Comparison of ENCODE assay signal across 8 mouse cellular contexts in genomic region chr2:35840956-35841816, GRCm38 (mm10).
DNase-seq lines count a peak whose midpoint lies in the region; ATAC-seq and TF ChIP-seq lines count a peak whose summit lies in the region.

No protein-coding gene starts in this region.

- no peak overlapping the region for H3K9ac ChIP-seq in lung, postnatal 0 days (replicated peaks; ENCODE audit: low read depth)

- peak; percentile 12 for DNase-seq in gastrocnemius, postnatal 14 days
- no peak for DNase-seq in gastrocnemius, postnatal 25 days
- peak; percentile 77 for DNase-seq in kidney, adult 9 months
- peak; percentile 83 for DNase-seq in lung, postnatal 0 days (ENCODE audit: low spot score)
- DNase-seq in thymus, postnatal 0 days (ENCODE audit: low spot score), result peak; percentile 70
- DNase-seq in adipocyte (ENCODE audit: low spot score), result no peak

- H3K36me3 ChIP-seq in lung, postnatal 0 days (ENCODE audit: insufficient read depth, low read length), result no peaks in the 10 kb centered on the region

- 20% methylated on average over 14 of the region's 14 CpGs for WGBS in bone marrow, adult 2 months
- WGBS in lung, postnatal 0 days, result 24% methylated on average over 14 of the region's 14 CpGs

- peak overlapping the region; percentile 16; the same call in 1 of the 2 replicates for H3K27ac ChIP-seq in bone marrow, adult 2 months (ENCODE audit: control insufficient read depth, insufficient read depth, low read depth, low read length, poor library complexity)
- peak overlapping the region; percentile 58; the same call in 1 of the 2 replicates for H3K27ac ChIP-seq in lung, postnatal 0 days (ENCODE audit: low read length)

- no peaks in the 10 kb centered on the region for H3K27me3 ChIP-seq in lung, postnatal 0 days (replicated peaks; ENCODE audit: insufficient read depth, low read length)

- H3K4me3 ChIP-seq in bone marrow, adult 2 months (replicated peaks; ENCODE audit: control insufficient read depth, low read depth, low read length), result no peak overlapping the region
- no peak overlapping the region for H3K4me3 ChIP-seq in lung, postnatal 0 days (ENCODE audit: low read depth, low read length)

- intact Hi-C loops in gastrocnemius, postnatal 14 days (cut with DNase I; ENCODE audit: low total_unique reads), result no loop called here

- no peak for TF ChIP-seq CTCF in bone marrow, adult 2 months (IDR thresholded peaks at IDR 0.05; ENCODE audit: control insufficient read depth, insufficient read depth, low read length)
- no peak for TF ChIP-seq CTCF in lung, postnatal 0 days (IDR thresholded peaks at IDR 0.05)

- no peak for TF ChIP-seq POLR2A in bone marrow, adult 2 months (IDR thresholded peaks at IDR 0.05; ENCODE audit: borderline replicate concordance, control insufficient read depth, low read depth, low read length)

- H3K4me1 ChIP-seq in bone marrow, adult 2 months (ENCODE audit: control insufficient read depth, insufficient read depth, low read length), result no peaks in the 10 kb centered on the region; the same call in 1 of the 2 replicates
- no peaks in the 10 kb centered on the region; the same call in 1 of the 2 replicates for H3K4me1 ChIP-seq in lung, postnatal 0 days (ENCODE audit: insufficient read depth, low read depth, low read length)

- peak; percentile 38; the same call in 1 of the 2 replicates for TF ChIP-seq EP300 in lung, postnatal 0 days (IDR thresholded peaks at IDR 0.05)

- ATAC-seq in lung, postnatal 0 days, result peak; percentile 87
- no peak for ATAC-seq in erythroblast, adult 5-6 weeks (replicated peaks; ENCODE audit: low FRiP score, poor library complexity, severe bottlenecking)

- H3K4me2 ChIP-seq in lung, postnatal 0 days (replicated peaks; ENCODE audit: low read depth, low read length), result 0 out of 2 replicates have a peak overlapping the region, but pooled peaks have one; percentile 3

- no peaks in the 10 kb centered on the region for H3K9me3 ChIP-seq in lung, postnatal 0 days (ENCODE audit: low read length)

Comparison
In these comparisons a context has a peak if more than half of its experiments do, and no peak if none do; other contexts are left out.
1. DNase-seq: peak in gastrocnemius, postnatal 14 days (single experiment), kidney, adult 9 months (single experiment), lung, postnatal 0 days (single experiment) and thymus, postnatal 0 days (single experiment); none in gastrocnemius, postnatal 25 days (single experiment) and adipocyte (single experiment).